Mouse (Mus musculus): ENCODE results near the gene Cd300e. TPM values are rescaled to one million over a fixed set of nuclear protein-coding genes. Genes with fewer than 3 reads are reported as not detected.
"Not testable (repeated sequence)": the region's sequence is repeated elsewhere in the genome, so short reads cannot be mapped to it uniquely, and the experiment has no call there.

Cd300e gene
- total RNA-seq, 1 experiment from 2014 or later = 1.6 TPM

GRCm38 (mm10) chr11:115037669-115038068, 24.3 kb downstream of the Cd300e start, which contains the start of gene Cd300ld5:
Gene Cd300ld5 (minus strand): TSS chr11:115037769.
- ATAC-seq (ENCODE audit: extremely low read depth, insufficient number of reproducible peaks, low FRiP score, poor library complexity, severe bottlenecking) = not testable (repeated sequence)

- not testable (repeated sequence) for ATAC-seq (ENCODE audit: extremely low read depth, insufficient number of reproducible peaks, low FRiP score, poor library complexity, severe bottlenecking)
Observed at GRCm38 (mm10) chr11:115026912-115027311, 35.1 kb downstream of the Cd300e start, which contains the start of gene Cd300ld4. Gene Cd300ld4 (minus strand): TSS chr11:115027012.

- not testable (repeated sequence) for ATAC-seq (ENCODE audit: extremely low read depth, insufficient number of reproducible peaks, low FRiP score, poor library complexity, severe bottlenecking)
Observed at GRCm38 (mm10) chr11:115016093-115016492, 45.9 kb downstream of the Cd300e start, which contains the start of gene Cd300ld2. Gene Cd300ld2 (minus strand): TSS chr11:115016193.

GRCm38 (mm10) chr11:115004070-115004469, 57.9 kb downstream of the Cd300e start:
- ATAC-seq (ENCODE audit: extremely low read depth, insufficient number of reproducible peaks, low FRiP score, poor library complexity, severe bottlenecking) = peak; percentile 82

Other genes with a start within 250 kb of the Cd300e start
- 0.37 and 1.0 TPM in 2 replicates for gene Gprc5c, start 211.0 kb downstream of the Cd300e start, total RNA-seq (2017)
- gene Cd300a, start 172.1 kb downstream of the Cd300e start, total RNA-seq (2017) = 100 and 105 TPM in 2 replicates
- 222 and 223 TPM in 2 replicates for gene Cd300lb, start 127.8 kb downstream of the Cd300e start, total RNA-seq (2017)
- gene Cd300c, start 93.0 kb downstream of the Cd300e start, total RNA-seq (2017) = not detected in 2 replicates
- 339 and 374 TPM in 2 replicates for gene Cd300ld, start 72.3 kb downstream of the Cd300e start, total RNA-seq (2017)
- 72.4 and 72.5 TPM in 2 replicates for gene Cd300c2, start 60.3 kb downstream of the Cd300e start, total RNA-seq (2017)
- gene Cd300ld2, start 46.0 kb downstream of the Cd300e start, total RNA-seq (2017) = not detected in 2 replicates
- gene Cd300ld4, start 35.2 kb downstream of the Cd300e start, total RNA-seq (2017) = not detected in 2 replicates
- not detected in 2 replicates for gene Cd300ld5, start 24.4 kb downstream of the Cd300e start, total RNA-seq (2017)
- gene Cd300ld3, start 13.8 kb downstream of the Cd300e start, total RNA-seq (2017) = 58.7 and 61.0 TPM in 2 replicates
- 9.7 and 13.5 TPM in 2 replicates for gene Rab37, start 29.3 kb upstream of the Cd300e start, total RNA-seq (2017)
- 369 and 393 TPM in 2 replicates for gene Cd300lf, start 71.8 kb upstream of the Cd300e start, total RNA-seq (2017)
- gene Slc9a3r1, start 101.2 kb upstream of the Cd300e start, total RNA-seq (2017) = 115 and 118 TPM in 2 replicates
- 9.3 and 19.8 TPM in 2 replicates for gene Tmem104, start 125.3 kb upstream of the Cd300e start, total RNA-seq (2017)
- gene Nat9, start 125.7 kb upstream of the Cd300e start, total RNA-seq (2017) = 50.6 and 63.4 TPM in 2 replicates
- gene Grin2c, start 205.1 kb upstream of the Cd300e start, total RNA-seq (2017) = 0.23 TPM in 1 of 2 replicates, not detected in the other
- gene Fdxr, start 214.9 kb upstream of the Cd300e start, total RNA-seq (2017) = 12.2 and 13.0 TPM in 2 replicates
- 0.12 and 0.25 TPM in 2 replicates for gene Fads6, start 235.5 kb upstream of the Cd300e start, total RNA-seq (2017)
- not detected in 2 replicates for gene Otop2, start 245.0 kb upstream of the Cd300e start, total RNA-seq (2017)